Mouse (Mus musculus): ENCODE data around the gene Gadd45g.

The Gadd45g gene

GRCm38 (mm10) chr13:51885594-51885993 lies 39.1 kb downstream of the Gadd45g start:
- peak; percentile 29 for DNase-seq (ENCODE audit: low read depth, low spot score)

GRCm38 (mm10) chr13:51886085-51886484 lies 39.6 kb downstream of the Gadd45g start:
- peak; percentile 61 for DNase-seq (ENCODE audit: low read depth, low spot score)

GRCm38 (mm10) chr13:51886723-51887122 lies 40.2 kb downstream of the Gadd45g start:
- no peak for DNase-seq (ENCODE audit: low read depth, low spot score)

GRCm38 (mm10) chr13:51888426-51888825 lies 41.9 kb downstream of the Gadd45g start:
- no peak for DNase-seq (ENCODE audit: low read depth, low spot score)

GRCm38 (mm10) chr13:51891825-51892532 lies 45.5 kb downstream of the Gadd45g start:
- DNase-seq (ENCODE audit: low read depth, low spot score): no peak

- DNase-seq (ENCODE audit: low read depth, low spot score): no peak
Measured at GRCm38 (mm10) chr13:51897579-51897978, 51.1 kb downstream of the Gadd45g start.
